Mouse (Mus musculus) embryonic facial prominence, embryonic 11.5 days (tissue): Measurements from ENCODE around the gene Edem1. TPM values are rescaled to one million over a fixed set of nuclear protein-coding genes. Genes with fewer than 3 reads are reported as not detected.

Source experiments
- ATAC-seq: fragments of 200-750 bp; cut with Nextera tagmentation; replicated peaks from 2 replicates; pipeline ENCODE4 v1.8.0; 2017; ENCODE audit warnings: low read depth; ENCODE audit not compliant: insufficient number of reproducible peaks, low FRiP score, low TSS enrichment
- DNase-seq: peaks from one replicate; pipeline ENCODE4 v3.0.0-alpha.2; 2015; ENCODE audit warnings: low spot score
- H3K27ac ChIP-seq: fragments of 300-500 bp; sonication (generic); replicated peaks from 2 replicates; pipeline ENCODE4 v1.5.1; 2014; ENCODE audit warnings: mild to moderate bottlenecking, low read depth, low read length, control low read depth
- H3K27me3 ChIP-seq: fragments of 300-500 bp; sonication (generic); 2 replicates; pipeline ENCODE4 v1.6.1; 2014; ENCODE audit warnings: mild to moderate bottlenecking, low read length, moderate library complexity, mixed read lengths; ENCODE audit not compliant: control insufficient read depth, insufficient read depth
- H3K36me3 ChIP-seq: fragments of 300-500 bp; sonication (generic); replicated peaks from 2 replicates; pipeline ENCODE4 v1.6.1; 2014; ENCODE audit warnings: low read depth, mild to moderate bottlenecking, low read length, moderate library complexity, mixed read lengths; ENCODE audit not compliant: control insufficient read depth, insufficient read depth
- H3K4me1 ChIP-seq: fragments of 300-500 bp; sonication (generic); 2 replicates; pipeline ENCODE4 v1.6.1; 2014; ENCODE audit warnings: low read length, mixed read lengths; ENCODE audit not compliant: control insufficient read depth, insufficient read depth
- H3K4me2 ChIP-seq: fragments of 300-500 bp; sonication (generic); 2 replicates; pipeline ENCODE4 v1.6.1; 2014; ENCODE audit warnings: low read depth, mild to moderate bottlenecking, control low read depth, low read length, moderate library complexity
- H3K4me3 ChIP-seq: fragments of 300-500 bp; sonication (generic); 2 replicates; pipeline ENCODE4 v1.5.1; 2014; ENCODE audit warnings: low read depth, low read length, control low read depth
- H3K9ac ChIP-seq: fragments of 300-500 bp; sonication (generic); replicated peaks from 2 replicates; pipeline ENCODE4 v1.6.1; 2014; ENCODE audit warnings: mild to moderate bottlenecking, control low read depth, low read length
- H3K9me3 ChIP-seq: fragments of 300-500 bp; sonication (generic); replicated peaks from 2 replicates; pipeline ENCODE4 v1.6.1; 2016; ENCODE audit warnings: mild to moderate bottlenecking, low read length, inconsistent platforms, mixed read lengths; ENCODE audit not compliant: control insufficient read depth
- WGBS: fragments of 180-500 bp; shearing (Covaris S2); extraction: QIAGEN DNeasy Blood & Tissue Kit; methylation state at CpG from one replicate; pipeline ENCODE4 v1.1.7; 2014; 5-methylcytosine and 5-hydroxymethylcytosine counted together
- polyA plus RNA-seq: library from polyadenylated mRNA; unstranded; fragments of >200 nt; fragmentation: Nextera tagmentation; extraction: Ambion mirVana; gene quantifications from 2 replicates; pipeline ENCODE4 v1.2.1, GENCODE M21; 2014

The Edem1 gene
- polyA plus RNA-seq, 1 experiment from 2014 or later, result 28.1 TPM

DNA sequence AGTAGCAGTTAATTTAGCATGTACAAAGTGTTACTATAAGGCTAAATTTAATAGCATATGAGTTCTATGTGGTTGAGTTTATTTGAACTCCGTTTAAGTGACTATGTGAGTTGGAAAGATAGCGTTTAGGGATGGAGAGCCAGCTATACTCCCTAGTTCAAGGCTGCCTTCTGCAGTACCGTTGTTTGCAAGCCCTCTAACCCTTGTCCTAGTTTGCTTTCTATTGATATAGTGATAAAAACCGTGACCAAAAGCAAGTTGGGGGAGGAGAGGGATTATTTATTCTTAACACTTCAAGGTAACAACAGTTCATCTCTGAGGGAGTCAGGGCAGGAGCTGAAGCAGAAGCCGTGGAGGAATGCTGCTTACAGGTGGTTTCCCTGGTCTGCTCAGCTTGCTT, 36.9 kb upstream of the Edem1 start:
- ATAC-seq (no peak), DNase-seq (no peak)
- Histone ChIP-seq H3K36me3 (no peaks in the 10 kb centered on the region), H3K4me2 (no peak overlapping the region), H3K9me3 (no peaks in the 10 kb centered on the region), H3K9ac (no peak overlapping the region), H3K27me3 (no peaks in the 10 kb centered on the region), H3K27ac (no peak overlapping the region), H3K4me3 (no peak overlapping the region), H3K4me1 (no peaks in the 10 kb centered on the region)
- WGBS, result 84% methylated on average over 5 of the region's 5 CpGs

DNA sequence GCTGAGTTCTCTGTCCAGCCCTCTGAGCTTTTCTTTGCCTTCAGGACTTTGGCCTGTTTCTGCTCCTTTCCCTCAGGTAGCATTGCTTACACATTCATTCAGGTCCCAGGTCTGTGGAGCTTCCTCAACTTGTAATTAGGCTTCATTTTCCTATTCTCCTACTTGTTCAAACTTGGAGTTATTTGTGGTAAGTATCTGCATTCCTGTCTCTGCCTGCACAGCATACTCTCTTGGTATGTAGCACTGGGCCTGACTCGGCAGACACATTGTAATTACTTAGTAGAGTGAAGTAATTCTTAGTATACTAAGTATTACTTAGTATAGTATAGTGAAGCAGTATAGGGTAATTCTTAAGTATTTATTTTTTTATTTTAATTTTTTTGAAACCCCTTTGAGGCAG, 32.5 kb upstream of the Edem1 start:
- H3K4me3 ChIP-seq, result no peak overlapping the region
- no peak overlapping the region for H3K9ac ChIP-seq
- ATAC-seq (0 out of 2 replicates have a peak, but pooled peaks have one; percentile 20), DNase-seq (no peak)
- no peak overlapping the region for H3K27ac ChIP-seq
- H3K27me3 ChIP-seq, result no peaks in the 10 kb centered on the region
- H3K4me1 ChIP-seq, result no peaks in the 10 kb centered on the region
- no peaks in the 10 kb centered on the region for H3K9me3 ChIP-seq
- no peaks in the 10 kb centered on the region for H3K36me3 ChIP-seq
- no peak overlapping the region for H3K4me2 ChIP-seq
- WGBS, result 64% methylated on average over 1 of the region's 1 CpGs

DNA sequence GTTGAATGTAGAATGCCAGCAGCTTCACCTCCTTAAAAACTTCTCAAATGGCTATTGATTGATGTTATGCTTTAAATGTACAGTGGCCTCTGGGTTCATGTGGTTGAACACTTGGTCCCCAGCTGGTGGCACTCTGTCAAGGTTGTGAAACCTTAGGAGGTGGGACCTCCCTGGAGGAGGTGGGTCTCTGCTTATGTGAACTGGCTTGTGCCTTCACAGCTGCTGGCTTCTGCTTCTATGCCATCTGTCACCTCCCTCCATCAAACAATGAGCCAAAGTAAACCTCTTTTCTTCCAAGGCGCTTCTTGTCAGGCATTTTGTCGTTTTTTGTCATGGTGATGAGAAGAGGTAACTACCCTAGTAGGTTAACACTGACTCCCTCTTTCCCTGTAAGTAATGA, 31.7 kb upstream of the Edem1 start:
- H3K9ac ChIP-seq, result no peak overlapping the region

GRCm38 (mm10) chr6:108805194-108805593, 23.2 kb upstream of the Edem1 start:
- no peaks in the 10 kb centered on the region for H3K9me3 ChIP-seq
- H3K27ac ChIP-seq, result no peak overlapping the region
- no peak for DNase-seq
- no peaks in the 10 kb centered on the region for H3K4me1 ChIP-seq
- H3K27me3 ChIP-seq, result no peaks in the 10 kb centered on the region
- no peaks in the 10 kb centered on the region for H3K36me3 ChIP-seq
- 54% methylated on average over 1 of the region's 1 CpGs for WGBS
- H3K4me2 ChIP-seq, result no peak overlapping the region
- H3K4me3 ChIP-seq, result no peak overlapping the region
- ATAC-seq, result no peak
- no peak overlapping the region for H3K9ac ChIP-seq

More for the DNA sequence above, 31.7 kb upstream of the Edem1 start:
- no peak overlapping the region for H3K4me2 ChIP-seq
- no peaks in the 10 kb centered on the region for H3K4me1 ChIP-seq
- H3K27ac ChIP-seq, result no peak overlapping the region
- ATAC-seq, result 0 out of 2 replicates have a peak, but pooled peaks have one; percentile 38
- H3K4me3 ChIP-seq, result no peak overlapping the region
- no peak for DNase-seq
- no peaks in the 10 kb centered on the region for H3K9me3 ChIP-seq
- H3K36me3 ChIP-seq, result no peaks in the 10 kb centered on the region
- WGBS, result 71% methylated on average over 2 of the region's 2 CpGs
- no peaks in the 10 kb centered on the region for H3K27me3 ChIP-seq

- Histone ChIP-seq H3K9me3 (no peaks in the 10 kb centered on the region), H3K36me3 (no peaks in the 10 kb centered on the region), H3K4me3 (no peak overlapping the region), H3K4me1 (no peaks in the 10 kb centered on the region), H3K9ac (no peak overlapping the region), H3K27me3 (no peaks in the 10 kb centered on the region), H3K27ac (no peak overlapping the region), H3K4me2 (no peak overlapping the region)
- ATAC-seq (no peak), DNase-seq (no peak)
- 85% methylated on average over 7 of the region's 7 CpGs for WGBS
Observed at GRCm38 (mm10) chr6:108805871-108806270, 22.6 kb upstream of the Edem1 start.

- ATAC-seq, result no peak
- Histone ChIP-seq H3K9ac (no peak overlapping the region), H3K27me3 (no peaks in the 10 kb centered on the region), H3K27ac (no peak overlapping the region), H3K36me3 (no peaks in the 10 kb centered on the region), H3K4me1 (no peaks in the 10 kb centered on the region), H3K9me3 (no peaks in the 10 kb centered on the region), H3K4me3 (no peak overlapping the region), H3K4me2 (no peak overlapping the region)
- 74% methylated on average over 3 of the region's 3 CpGs for WGBS
- DNase-seq, result no peak
Observed at GRCm38 (mm10) chr6:108807446-108807845, 21.0 kb upstream of the Edem1 start.

DNA sequence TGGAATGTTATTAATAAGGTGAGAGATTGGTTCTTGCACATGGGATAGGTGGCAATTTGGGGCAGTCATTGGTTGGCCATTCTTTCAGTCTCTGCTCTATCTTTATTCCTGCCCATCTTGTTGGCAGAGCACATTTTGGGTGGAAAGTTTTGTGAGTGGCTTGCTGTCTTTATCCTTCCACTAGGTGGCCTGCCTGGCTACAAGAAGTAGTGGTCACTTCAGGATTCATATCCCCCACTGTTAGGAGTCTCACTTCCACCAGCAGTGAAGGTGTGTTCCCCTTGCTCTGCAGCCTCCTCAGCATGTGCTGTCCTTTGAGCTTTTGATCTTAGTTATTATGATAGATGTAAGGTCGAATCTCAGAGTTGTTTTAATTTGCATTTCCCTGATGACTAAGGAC, 19.7 kb upstream of the Edem1 start:
- Histone ChIP-seq H3K9ac (no peak overlapping the region), H3K27ac (no peak overlapping the region), H3K36me3 (no peaks in the 10 kb centered on the region), H3K27me3 (no peaks in the 10 kb centered on the region), H3K4me2 (no peak overlapping the region), H3K4me1 (no peaks in the 10 kb centered on the region), H3K4me3 (no peak overlapping the region), H3K9me3 (no peaks in the 10 kb centered on the region)
- 82% methylated on average over 1 of the region's 1 CpGs for WGBS
- DNase-seq (no peak), ATAC-seq (no peak)

- no peaks in the 10 kb centered on the region for H3K9me3 ChIP-seq
- no peaks in the 10 kb centered on the region for H3K4me1 ChIP-seq
- ATAC-seq, result no peak
- no peaks in the 10 kb centered on the region for H3K36me3 ChIP-seq
- H3K27ac ChIP-seq, result no peak overlapping the region
- no peak overlapping the region for H3K9ac ChIP-seq
- 56% methylated on average over 10 of the region's 10 CpGs for WGBS
- H3K4me3 ChIP-seq, result no peak overlapping the region
- H3K4me2 ChIP-seq, result no peak overlapping the region
- DNase-seq, result no peak
- no peaks in the 10 kb centered on the region for H3K27me3 ChIP-seq
Observed at GRCm38 (mm10) chr6:108810237-108810636, 18.2 kb upstream of the Edem1 start.
